Mouse (Mus musculus) MEL (cell line): ENCODE measurements at regions not wholly inside any gene's neighbourhood (a gene's known extent, or its start where the extent isn't known, plus 50 kb on each side); places are given as distances from the start of the nearest gene placed in this dataset.

Experiments
- DNase-seq: peaks from one replicate; pipeline ENCODE4 v3.0.0; 2011; ENCODE audit warnings: low read depth, low spot score
- H3K27ac ChIP-seq: 2 replicates; pipeline ENCODE4 v1.5.1; 2012; ENCODE audit warnings: low read depth, mild to moderate bottlenecking, control low read depth, low read length, moderate library complexity; ENCODE audit not compliant: control insufficient read depth
- H3K27me3 ChIP-seq, 2 experiments: fragments of 150-350 bp in 1 of 2; sonication (generic) in 1 of 2; 2 replicates each; pipeline ENCODE4 v1.6.1; 2012; ENCODE audit warnings: low read length in 2 of 2, mild to moderate bottlenecking in 2 of 2, improper control_type of control experiment in 1 of 2, moderate library complexity in 1 of 2; ENCODE audit not compliant: insufficient read depth in 2 of 2, control insufficient read depth in 1 of 2
- H3K36me3 ChIP-seq, 2 experiments: 2 replicates each; pipeline ENCODE4 v1.6.1; 2012 to 2014; ENCODE audit warnings: low read length in 2 of 2, improper control_type of control experiment in 1 of 2, inconsistent platforms in 1 of 2, mild to moderate bottlenecking in 1 of 2; ENCODE audit not compliant: insufficient read depth in 2 of 2, control insufficient read depth in 1 of 2
- H3K4me1 ChIP-seq, 2 experiments: fragments of 150-350 bp in 1 of 2; sonication (generic) in 1 of 2; 2 replicates each; pipeline ENCODE4 v1.6.1; 2012; ENCODE audit warnings: low read length in 2 of 2, improper control_type of control experiment in 1 of 2, mild to moderate bottlenecking in 1 of 2; ENCODE audit not compliant: insufficient read depth in 2 of 2, control insufficient read depth in 1 of 2
- H3K4me3 ChIP-seq, 2 experiments: fragments of 150-350 bp in 1 of 2; sonication (generic) in 1 of 2; 2 replicates each; pipeline ENCODE4 v1.5.1; 2012; ENCODE audit warnings: low read depth in 2 of 2, low read length in 2 of 2, mild to moderate bottlenecking in 2 of 2, moderate library complexity in 2 of 2, control low read depth in 1 of 2, improper control_type of control experiment in 1 of 2; ENCODE audit not compliant: control insufficient read depth in 1 of 2, insufficient read depth in 1 of 2
- H3K79me2 ChIP-seq: 2 replicates; pipeline ENCODE4 v1.6.1; 2012; ENCODE audit warnings: mild to moderate bottlenecking, low read length, moderate library complexity; ENCODE audit not compliant: control insufficient read depth, poor library complexity, insufficient read depth
- H3K9ac ChIP-seq: 2 replicates; pipeline ENCODE4 v1.6.1; 2012; ENCODE audit warnings: low read depth, mild to moderate bottlenecking, control low read depth, low read length, moderate library complexity; ENCODE audit not compliant: control insufficient read depth, poor library complexity, severe bottlenecking
- H3K9me3 ChIP-seq: fragments of 150-350 bp; sonication (generic); replicated peaks from 2 replicates; pipeline ENCODE4 v1.6.1; 2012; ENCODE audit warnings: mild to moderate bottlenecking, low read length, improper control_type of control experiment, moderate library complexity; ENCODE audit not compliant: insufficient read depth
- CHD1 ChIP-seq: IDR thresholded peaks from 2 replicates; pipeline ENCODE4 v1.6.1; 2012; ENCODE audit warnings: low read depth, mild to moderate bottlenecking, inconsistent platforms, low read length, improper control_type of control experiment
- E2F4 ChIP-seq: IDR thresholded peaks from 2 replicates; pipeline ENCODE4 v1.6.1; 2011; ENCODE audit warnings: low read depth, low read length, improper control_type of control experiment, borderline replicate concordance
- ETS1 ChIP-seq: IDR thresholded peaks from 2 replicates; pipeline ENCODE4 v1.6.1; 2012; ENCODE audit warnings: low read depth, mild to moderate bottlenecking, inconsistent platforms, low read length, improper control_type of control experiment, moderate library complexity
- GABPA ChIP-seq: IDR thresholded peaks from 2 replicates; pipeline ENCODE4 v1.6.1; 2012; ENCODE audit warnings: low read depth, mild to moderate bottlenecking, inconsistent platforms, low read length, improper control_type of control experiment, moderate library complexity
- GATA1 ChIP-seq: IDR thresholded peaks from 2 replicates; pipeline ENCODE4 v1.6.1; 2011; ENCODE audit warnings: low read depth, low read length, improper control_type of control experiment
- JUND ChIP-seq: IDR thresholded peaks from 2 replicates; pipeline ENCODE4 v1.6.1; 2011; ENCODE audit warnings: low read depth, mild to moderate bottlenecking, improper control_type of control experiment, low read length
- KAT2A ChIP-seq: conservative IDR thresholded peaks from 2 replicates; pipeline ENCODE4 v1.6.1; 2012; ENCODE audit warnings: low read depth, low read length, improper control_type of control experiment, inconsistent platforms
- MAX ChIP-seq: IDR thresholded peaks from 2 replicates; pipeline ENCODE4 v1.6.1; 2011; ENCODE audit warnings: low read length, improper control_type of control experiment
- MAZ ChIP-seq: IDR thresholded peaks from 2 replicates; pipeline ENCODE4 v1.6.1; 2012; ENCODE audit warnings: low read depth, mild to moderate bottlenecking, inconsistent platforms, low read length, improper control_type of control experiment
- MYB ChIP-seq: IDR thresholded peaks from 2 replicates; pipeline ENCODE4 v1.6.1; 2011; ENCODE audit warnings: mild to moderate bottlenecking, low read depth, low read length, improper control_type of control experiment
- NRF1 ChIP-seq: IDR thresholded peaks from 2 replicates; pipeline ENCODE4 v1.6.1; 2014; ENCODE audit warnings: low read depth, mild to moderate bottlenecking, inconsistent platforms, low read length, improper control_type of control experiment, moderate library complexity; ENCODE audit not compliant: poor library complexity, insufficient read depth, severe bottlenecking
- POLR2A ChIP-seq, 2 experiments: IDR thresholded peaks; 2 replicates each; pipeline ENCODE4 v1.6.1; 2011 to 2012; ENCODE audit warnings: low read length in 2 of 2, mild to moderate bottlenecking in 2 of 2, control low read depth in 1 of 2, improper control_type of control experiment in 1 of 2, low read depth in 1 of 2, moderate library complexity in 1 of 2; ENCODE audit not compliant: control insufficient read depth in 1 of 2, insufficient read depth in 1 of 2, poor library complexity in 1 of 2
- POLR2AphosphoS2 ChIP-seq: IDR thresholded peaks from 2 replicates; pipeline ENCODE4 v1.6.1; 2011; ENCODE audit warnings: low read length, improper control_type of control experiment
- RCOR1 ChIP-seq: IDR thresholded peaks from 2 replicates; pipeline ENCODE4 v1.6.1; 2012; ENCODE audit warnings: low read depth, mild to moderate bottlenecking, inconsistent platforms, low read length, improper control_type of control experiment
- SMC3 ChIP-seq: IDR thresholded peaks from 2 replicates; pipeline ENCODE4 v1.6.1; 2011; ENCODE audit warnings: low read depth, low read length, improper control_type of control experiment
- TBP ChIP-seq: IDR thresholded peaks from 2 replicates; pipeline ENCODE4 v1.8.0; 2011; ENCODE audit warnings: low read depth, low read length, improper control_type of control experiment
- UBTF ChIP-seq: IDR thresholded peaks from 2 replicates; pipeline ENCODE4 v1.6.1; 2012; ENCODE audit warnings: low read depth, mild to moderate bottlenecking, inconsistent platforms, low read length, improper control_type of control experiment, moderate library complexity, borderline replicate concordance; ENCODE audit not compliant: insufficient read depth
- USF1 ChIP-seq: IDR thresholded peaks from 2 replicates; pipeline ENCODE4 v1.6.1; 2014; ENCODE audit warnings: low read depth, mild to moderate bottlenecking, inconsistent platforms, low read length, improper control_type of control experiment, moderate library complexity
- ZC3H11A ChIP-seq: IDR thresholded peaks from 2 replicates; pipeline ENCODE4 v1.6.1; 2012; ENCODE audit warnings: low read depth, mild to moderate bottlenecking, inconsistent platforms, low read length, improper control_type of control experiment
- ZKSCAN1 ChIP-seq: IDR thresholded peaks from 2 replicates; pipeline ENCODE4 v1.6.1; 2012; ENCODE audit warnings: low read depth, mild to moderate bottlenecking, inconsistent platforms, low read length, improper control_type of control experiment, moderate library complexity
- ZMIZ1 ChIP-seq: IDR thresholded peaks from 2 replicates; pipeline ENCODE4 v1.6.1; 2012; ENCODE audit warnings: low read depth, mild to moderate bottlenecking, inconsistent platforms, low read length, improper control_type of control experiment, moderate library complexity
- ZNF384 ChIP-seq: IDR thresholded peaks from 2 replicates; pipeline ENCODE4 v1.6.1; 2012; ENCODE audit warnings: low read depth, mild to moderate bottlenecking, inconsistent platforms, low read length, improper control_type of control experiment

GRCm38 (mm10) chr16:93367246-93367805 is 236.5 kb downstream of the Setd4 start:
- Histone ChIP-seq H3K36me3 (no peaks in the 10 kb centered on the region), H3K9me3 (no peaks in the 10 kb centered on the region), H3K27ac (no peak overlapping the region), H3K4me3 (no peak overlapping the region), H3K9ac (no peak overlapping the region), H3K4me1 (no peaks in the 10 kb centered on the region), H3K27me3 (peaks cover 15 to 21% of the 10 kb centered on the region in 2 experiments), H3K79me2 (no peaks in the 10 kb centered on the region)
- no peak for DNase-seq
- TF ChIP-seq MAX (no peak), POLR2AphosphoS2 (no peak), POLR2A (IDR thresholded peaks at IDR 0.05; ENCODE audit: control insufficient read depth in 1 of 2, insufficient read depth in 1 of 2, low read depth in 1 of 2, low read length in 2 of 2, poor library complexity in 1 of 2) (no peak), ZMIZ1 (no peak), SMC3 (no peak), CHD1 (no peak), NRF1 (no peak), JUND (no peak), KAT2A (no peak), MYB (no peak), MAZ (no peak), ZNF384 (no peak), TBP (no peak)

GRCm38 (mm10) chr16:93366383-93366941 is 237.4 kb downstream of the Setd4 start:
- Histone ChIP-seq H3K9ac (no peak overlapping the region), H3K27me3 (peaks cover 18 to 21% of the 10 kb centered on the region in 2 experiments), H3K27ac (no peak overlapping the region), H3K4me3 (no peak overlapping the region), H3K79me2 (no peaks in the 10 kb centered on the region), H3K9me3 (no peaks in the 10 kb centered on the region), H3K36me3 (no peaks in the 10 kb centered on the region), H3K4me1 (no peaks in the 10 kb centered on the region)
- no peak for TF ChIP-seq ZKSCAN1
- TF ChIP-seq TBP: no peak
- no peak for TF ChIP-seq ZC3H11A
- TF ChIP-seq MYB: no peak
- TF ChIP-seq JUND: no peak
- no peak for TF ChIP-seq GABPA
- no peak for TF ChIP-seq UBTF
- no peak for TF ChIP-seq KAT2A
- no peak for TF ChIP-seq ETS1
- no peak for TF ChIP-seq POLR2AphosphoS2
- no peak for TF ChIP-seq SMC3
- TF ChIP-seq GATA1: no peak
- no peak for TF ChIP-seq E2F4
- TF ChIP-seq ZMIZ1: no peak
- TF ChIP-seq USF1: no peak
- TF ChIP-seq RCOR1: no peak
- DNase-seq: no peak
